In the genomic region with DNA sequence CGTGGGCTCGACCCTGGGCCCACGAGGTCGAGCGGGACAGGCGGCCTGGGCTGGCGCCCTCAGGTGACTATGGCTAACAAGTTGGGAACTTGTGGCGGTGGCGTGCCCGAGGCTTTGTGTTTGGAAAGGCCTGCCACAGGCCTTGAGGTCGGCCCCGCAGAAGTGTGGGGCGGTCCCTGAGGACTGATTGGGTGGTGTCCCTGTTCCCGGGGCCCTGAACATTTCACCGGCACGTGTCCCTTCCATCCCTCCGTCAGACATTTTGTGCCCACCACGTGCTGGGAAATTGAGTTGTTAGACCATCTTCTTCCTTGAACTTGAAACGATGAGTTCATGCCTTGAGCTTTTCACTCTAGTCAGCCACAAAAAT, we compare ENCODE assay signal across 8 mouse cellular contexts. TPM values are rescaled to one million over a fixed set of nuclear protein-coding genes. Genes with fewer than 3 reads are reported as not detected.
DNase-seq lines count a peak whose midpoint lies in the region; ATAC-seq and TF ChIP-seq lines count a peak whose summit lies in the region.

No protein-coding gene starts in this region.

- no peak for TF ChIP-seq CTCF in lung, adult 2 months (IDR thresholded peaks at IDR 0.05; ENCODE audit: insufficient read depth, low read length)

- under 1% methylated on average over 19 of the region's 19 CpGs for WGBS in lung, adult 2 months

- peaks cover 6% of the 10 kb centered on the region for H3K4me1 ChIP-seq in lung, adult 2 months (ENCODE audit: control insufficient read depth, insufficient read depth, low read length)

- peak; percentile 83 for DNase-seq in CD4-positive helper T cell, adult 2 months (ENCODE audit: low read depth, low spot score)
- peak; percentile 81 for DNase-seq in adrenal gland, postnatal 14 days
- peak; percentile 59 to 63 for DNase-seq in heart, postnatal 10 days
- DNase-seq in kidney, postnatal 4 days, result peak; percentile 67 to 79
- DNase-seq in lung, adult 2 months, result peak; percentile 59
- DNase-seq in ovary, adult 18-20 months (ENCODE audit: low spot score), result peak; percentile 58
- peak; percentile 63 for DNase-seq in thymus, postnatal 0 days (ENCODE audit: low spot score)

- H3K4me3 ChIP-seq in lung, adult 2 months (replicated peaks; ENCODE audit: extremely low read depth, low read depth, low read length), result peak overlapping the region; percentile 74

- ATAC-seq in erythroid progenitor cell, adult 5-6 weeks (replicated peaks; ENCODE audit: low FRiP score, poor library complexity, severe bottlenecking), result peak; percentile 47

- TF ChIP-seq POLR2A in lung, adult 2 months (IDR thresholded peaks at IDR 0.05; ENCODE audit: borderline replicate concordance, extremely low read depth, low read depth, low read length), result peak; percentile 15; the same call in 1 of the 2 replicates

- intact Hi-C loops in heart, postnatal 10 days (cut with DNase I), result loop anchor here (1.0 to 2.0 kb wide), 2 partner anchors 34 to 62 kb away; no protein-coding TSS in a partner anchor

RNA-seq across cellular contexts. Expression of a gene that starts 1.8 kb away (rescaled TPM):
- total RNA-seq in adrenal gland, postnatal 14 days (2021), result 156 and 162 TPM in 2 replicates
- total RNA-seq in erythroid progenitor cell, adult 5-6 weeks (2015; ENCODE audit: low replicate concordance), result 1,527 and 1,581 TPM in 2 replicates
- total RNA-seq in erythroid progenitor cell, adult 5-6 weeks (2017; ENCODE audit: low replicate concordance), result 312 and 462 TPM in 2 replicates
- total RNA-seq in heart, postnatal 10 days (2021), result 10 to 100 TPM; 86.8 to 90.9 TPM
- 14.4 and 19.2 TPM in 2 replicates for polyA plus RNA-seq in lung, adult 2 months (2012; rRNA removed)
- 356 and 374 TPM in 2 replicates for polyA plus RNA-seq in thymus, postnatal 0 days (2015; fragmentation: Nextera tagmentation; extraction: Ambion mirVana)

RNA-seq across cellular contexts. Expression of a gene that starts 36.6 kb away (rescaled TPM):
- 31.5 and 43.4 TPM in 2 replicates for total RNA-seq in adrenal gland, postnatal 14 days (2021)
- total RNA-seq in erythroid progenitor cell, adult 5-6 weeks (2015; ENCODE audit: low replicate concordance), result 25.6 and 32.4 TPM in 2 replicates
- 22.1 and 29.0 TPM in 2 replicates for total RNA-seq in erythroid progenitor cell, adult 5-6 weeks (2017; ENCODE audit: low replicate concordance)
- 10 to 100 TPM; 30.6 to 34.5 TPM for total RNA-seq in heart, postnatal 10 days (2021)
- polyA plus RNA-seq in lung, adult 2 months (2012; rRNA removed), result 20.1 and 21.6 TPM in 2 replicates
- polyA plus RNA-seq in thymus, postnatal 0 days (2015; fragmentation: Nextera tagmentation; extraction: Ambion mirVana), result 111 and 114 TPM in 2 replicates

RNA-seq across cellular contexts. Expression of a gene that starts 39.2 kb away (rescaled TPM):
- 1.2 and 9.0 TPM in 2 replicates for total RNA-seq in adrenal gland, postnatal 14 days (2021)
- total RNA-seq in erythroid progenitor cell, adult 5-6 weeks (2015; ENCODE audit: low replicate concordance), result 1,402 and 1,484 TPM in 2 replicates
- total RNA-seq in erythroid progenitor cell, adult 5-6 weeks (2017; ENCODE audit: low replicate concordance), result 1,540 and 1,607 TPM in 2 replicates
- under 1 TPM; 0.17 to 0.43 TPM for total RNA-seq in heart, postnatal 10 days (2021)
- polyA plus RNA-seq in lung, adult 2 months (2012; rRNA removed), result not detected in 2 replicates
- 5.3 and 6.8 TPM in 2 replicates for polyA plus RNA-seq in thymus, postnatal 0 days (2015; fragmentation: Nextera tagmentation; extraction: Ambion mirVana)

Comparison
In these comparisons a context has a peak if more than half of its experiments do, and no peak if none do; other contexts are left out.
1. Peak in every context shown above with its lines: DNase-seq, ATAC-seq and H3K4me3 ChIP-seq.
2. RNA of a gene that starts 39.2 kb away (total RNA-seq): 1,402 to 1,607 TPM in erythroid progenitor cell, adult 5-6 weeks; 1.2 to 9.0 TPM in adrenal gland, postnatal 14 days and 0.17 to 0.43 TPM in heart, postnatal 10 days; every median in the first group is over 100 times any median in the second.